Mouse (Mus musculus) hindbrain, embryonic 16.5 days (tissue): Measurements from ENCODE around the gene Apbb2. TPM values are rescaled to one million over a fixed set of nuclear protein-coding genes. Genes with fewer than 3 reads are reported as not detected.

Experiments used
- ATAC-seq: fragments of 200-750 bp; cut with Nextera tagmentation; 2 replicates; pipeline ENCODE4 v1.8.0; 2017; ENCODE audit warnings: moderate TSS enrichment, moderate library complexity
- H3K27ac ChIP-seq: fragments of 300-500 bp; sonication (generic); 2 replicates; pipeline ENCODE4 v1.5.1; 2014; ENCODE audit warnings: low read depth, mild to moderate bottlenecking, control low read depth, low read length, moderate library complexity
- H3K27me3 ChIP-seq: fragments of 300-500 bp; sonication (generic); replicated peaks from 2 replicates; pipeline ENCODE4 v1.6.1; 2014; ENCODE audit warnings: low read length; ENCODE audit not compliant: control insufficient read depth, insufficient read depth
- H3K36me3 ChIP-seq: fragments of 300-500 bp; sonication (generic); 2 replicates; pipeline ENCODE4 v1.6.1; 2014; ENCODE audit warnings: mild to moderate bottlenecking, low read length, moderate library complexity, mixed read lengths; ENCODE audit not compliant: control insufficient read depth, insufficient read depth
- H3K4me1 ChIP-seq: fragments of 300-500 bp; sonication (generic); 2 replicates; pipeline ENCODE4 v1.6.1; 2014; ENCODE audit warnings: low read depth, low read length; ENCODE audit not compliant: control insufficient read depth, insufficient read depth
- H3K4me2 ChIP-seq: fragments of 300-500 bp; sonication (generic); 2 replicates; pipeline ENCODE4 v1.6.1; 2014; ENCODE audit warnings: mild to moderate bottlenecking, low read length, control low read depth, moderate library complexity
- H3K4me3 ChIP-seq: fragments of 300-500 bp; sonication (generic); 2 replicates; pipeline ENCODE4 v1.5.1; 2014; ENCODE audit warnings: mild to moderate bottlenecking, low read length, control low read depth, moderate library complexity
- H3K9ac ChIP-seq: fragments of 300-500 bp; sonication (generic); 2 replicates; pipeline ENCODE4 v1.6.1; 2014; ENCODE audit warnings: low read depth, mild to moderate bottlenecking, control low read depth, low read length, moderate library complexity
- H3K9me3 ChIP-seq: fragments of 300-500 bp; sonication (generic); 2 replicates; pipeline ENCODE4 v1.6.1; 2014; ENCODE audit warnings: mild to moderate bottlenecking, low read length, moderate library complexity; ENCODE audit not compliant: control insufficient read depth
- WGBS: fragments of 180-500 bp; shearing (Covaris S2); extraction: QIAGEN DNeasy Blood & Tissue Kit; methylation state at CpG from one replicate; pipeline ENCODE4 v1.1.7; 2014; 5-methylcytosine and 5-hydroxymethylcytosine counted together
- polyA plus RNA-seq: library from polyadenylated mRNA; unstranded; fragments of >200 nt; fragmentation: Nextera tagmentation; extraction: Ambion mirVana; gene quantifications from 2 replicates; pipeline ENCODE4 v1.2.1, GENCODE M21; 2015

Gene Apbb2
- polyA plus RNA-seq, 1 experiment from 2014 or later = 97.0 TPM

DNA sequence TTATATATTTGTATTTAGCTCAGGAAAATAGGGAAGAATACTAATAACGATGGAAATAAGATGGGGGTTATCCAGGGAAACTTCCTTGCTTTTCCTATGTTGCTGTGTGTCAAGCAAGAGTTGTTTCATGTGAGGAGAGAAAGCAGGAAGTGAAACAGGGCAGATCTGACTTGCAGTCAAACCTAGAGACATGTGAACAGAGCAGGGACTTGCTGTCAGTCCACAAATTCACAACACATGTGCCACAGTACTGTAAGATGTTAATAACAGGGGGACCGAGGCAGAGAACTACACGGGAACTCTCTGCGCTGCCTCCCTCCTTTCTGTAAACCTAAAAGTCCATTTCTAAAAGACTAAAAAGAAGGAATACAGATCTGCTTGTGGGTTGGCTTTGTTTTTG, 93.6 kb downstream of the Apbb2 start:
- H3K27me3 ChIP-seq = no peaks in the 10 kb centered on the region
- no peak overlapping the region for H3K27ac ChIP-seq
- no peak overlapping the region for H3K4me3 ChIP-seq
- no peaks in the 10 kb centered on the region for H3K9me3 ChIP-seq
- H3K9ac ChIP-seq = no peak overlapping the region
- H3K36me3 ChIP-seq = no peaks in the 10 kb centered on the region
- ATAC-seq = no peak
- no peak overlapping the region for H3K4me2 ChIP-seq
- no peaks in the 10 kb centered on the region; the same call in 1 of the 2 replicates for H3K4me1 ChIP-seq
- 66% methylated on average over 4 of the region's 4 CpGs for WGBS

DNA sequence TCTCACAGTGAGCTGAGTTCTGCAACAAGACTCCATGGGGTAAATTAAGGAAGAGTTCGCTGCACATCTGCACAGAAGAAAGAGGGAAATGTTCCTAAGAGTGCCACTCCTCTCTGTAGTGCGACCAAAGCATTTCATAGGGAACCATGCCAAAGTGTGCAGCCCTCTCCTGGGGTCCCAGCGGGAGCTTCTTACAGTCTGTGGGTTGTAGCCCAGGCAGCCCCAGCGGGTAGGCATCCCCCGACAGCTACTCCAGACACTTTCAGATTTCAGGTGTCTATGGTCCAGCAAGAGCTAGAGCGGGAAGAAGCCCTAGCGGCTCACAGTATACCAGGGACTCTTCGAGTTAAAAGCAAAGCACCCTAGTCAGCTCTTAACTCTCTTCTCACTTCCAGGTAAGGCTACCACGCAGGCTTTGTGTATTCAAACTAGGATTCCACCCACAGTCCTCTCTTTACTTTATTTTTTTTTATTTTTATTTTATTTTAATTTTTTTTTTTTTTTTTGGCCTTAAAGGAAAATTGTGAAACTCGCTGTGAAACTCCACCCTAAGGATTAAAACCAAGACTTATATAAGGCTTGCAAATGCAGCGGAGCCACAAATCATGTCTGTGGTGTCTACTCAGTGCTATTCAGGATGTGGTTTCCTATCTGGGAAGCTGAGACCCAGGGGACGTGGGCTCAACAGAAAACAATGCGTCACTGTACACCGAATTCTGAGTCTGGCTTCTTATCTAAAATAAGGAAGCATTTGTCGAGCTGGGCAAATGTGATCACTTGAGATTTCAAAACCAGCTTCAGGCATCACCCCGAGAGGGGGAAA, 94.7 kb downstream of the Apbb2 start:
- no peaks in the 10 kb centered on the region for H3K36me3 ChIP-seq
- no peak for ATAC-seq
- H3K4me1 ChIP-seq = no peaks in the 10 kb centered on the region; the same call in 1 of the 2 replicates
- H3K27ac ChIP-seq = no peak overlapping the region
- no peak overlapping the region for H3K9ac ChIP-seq
- no peak overlapping the region for H3K4me3 ChIP-seq
- no peak overlapping the region for H3K4me2 ChIP-seq
- H3K27me3 ChIP-seq = no peaks in the 10 kb centered on the region
- 59% methylated on average over 16 of the region's 16 CpGs for WGBS
- H3K9me3 ChIP-seq = no peaks in the 10 kb centered on the region

DNA sequence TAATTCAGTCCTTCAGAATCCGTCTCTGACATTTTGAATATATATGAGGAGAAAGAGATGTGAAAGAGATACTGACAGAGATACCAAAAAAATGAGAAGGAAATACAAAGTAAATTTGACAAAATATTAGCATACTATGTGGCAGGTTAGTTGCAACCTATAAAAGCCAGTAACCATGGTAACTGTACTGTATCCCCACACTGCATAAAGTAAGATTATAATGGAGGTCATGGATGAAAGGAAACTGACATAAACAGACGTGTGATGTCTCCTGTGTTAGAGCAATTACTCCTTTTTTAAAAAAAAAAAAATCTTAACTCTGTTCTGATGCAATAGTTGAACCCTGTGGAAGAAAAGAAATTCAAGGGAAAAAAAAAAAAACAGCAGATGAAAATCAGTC, 97.3 kb downstream of the Apbb2 start:
- Histone ChIP-seq H3K36me3 (no peaks in the 10 kb centered on the region), H3K4me3 (no peak overlapping the region), H3K9ac (no peak overlapping the region), H3K4me1 (no peaks in the 10 kb centered on the region), H3K4me2 (no peak overlapping the region), H3K27me3 (no peaks in the 10 kb centered on the region), H3K9me3 (no peaks in the 10 kb centered on the region), H3K27ac (no peak overlapping the region)
- ATAC-seq = no peak
- 60% methylated on average over 2 of the region's 2 CpGs for WGBS

DNA sequence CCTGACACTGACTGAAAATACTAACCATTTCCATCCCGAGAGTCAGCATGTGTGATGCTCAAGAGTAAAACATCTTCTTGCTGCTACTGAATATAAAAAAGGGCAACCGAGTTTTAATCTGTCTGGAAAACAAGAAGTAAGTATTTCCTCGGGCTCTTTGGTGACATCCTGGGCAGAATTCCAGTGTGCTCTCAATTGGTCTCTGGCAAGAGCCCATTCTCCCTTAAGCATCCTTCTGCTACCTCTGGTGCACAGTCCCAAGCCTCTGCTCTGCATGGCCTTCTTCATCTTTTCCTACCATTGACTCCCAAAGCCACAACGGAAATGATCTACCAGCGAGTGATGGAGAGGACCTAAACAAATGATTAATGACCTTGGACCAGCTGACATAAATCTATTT, 99.1 kb downstream of the Apbb2 start:
- Histone ChIP-seq H3K4me3 (no peak overlapping the region), H3K4me2 (no peak overlapping the region), H3K27ac (no peak overlapping the region), H3K36me3 (no peaks in the 10 kb centered on the region), H3K27me3 (no peaks in the 10 kb centered on the region), H3K4me1 (no peaks in the 10 kb centered on the region), H3K9me3 (no peaks in the 10 kb centered on the region), H3K9ac (no peak overlapping the region)
- no peak for ATAC-seq
- WGBS = 60% methylated on average over 5 of the region's 5 CpGs

DNA sequence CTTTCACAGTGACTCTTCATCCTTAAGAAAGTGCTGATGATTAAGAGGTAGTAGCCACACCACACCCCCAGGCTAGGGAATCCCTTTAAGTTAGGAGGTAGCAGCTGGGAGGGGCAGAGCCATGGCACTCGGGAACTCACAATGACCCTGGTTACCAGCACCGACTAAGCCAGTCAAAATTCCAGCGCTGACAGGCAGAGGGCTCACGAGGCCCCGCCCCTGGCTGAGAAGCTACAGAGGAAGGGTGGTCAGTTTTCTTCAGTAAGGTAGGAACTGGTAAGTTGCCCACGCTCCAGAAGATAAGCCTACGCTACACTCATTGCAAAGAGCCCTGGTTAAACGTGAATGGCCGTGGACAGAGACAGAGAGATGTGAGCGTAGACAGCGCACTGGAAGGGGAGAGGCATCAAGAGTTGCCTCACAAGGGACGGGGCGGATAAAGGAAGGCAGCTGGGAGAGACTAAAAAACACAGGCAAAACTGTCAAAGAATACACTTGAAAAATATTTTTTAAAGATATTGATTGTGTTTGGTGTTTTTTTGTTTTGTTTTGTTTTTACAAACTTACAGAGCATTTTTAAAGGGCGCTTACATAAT, 100.1 kb downstream of the Apbb2 start:
- no peaks in the 10 kb centered on the region for H3K27me3 ChIP-seq
- no peak overlapping the region for H3K4me2 ChIP-seq
- no peaks in the 10 kb centered on the region for H3K4me1 ChIP-seq
- H3K9me3 ChIP-seq = no peaks in the 10 kb centered on the region
- no peak overlapping the region for H3K27ac ChIP-seq
- 54% methylated on average over 14 of the region's 14 CpGs for WGBS
- no peak; the same call in 1 of the 2 replicates for ATAC-seq
- H3K9ac ChIP-seq = no peak overlapping the region
- H3K4me3 ChIP-seq = no peak overlapping the region
- no peaks in the 10 kb centered on the region for H3K36me3 ChIP-seq

DNA sequence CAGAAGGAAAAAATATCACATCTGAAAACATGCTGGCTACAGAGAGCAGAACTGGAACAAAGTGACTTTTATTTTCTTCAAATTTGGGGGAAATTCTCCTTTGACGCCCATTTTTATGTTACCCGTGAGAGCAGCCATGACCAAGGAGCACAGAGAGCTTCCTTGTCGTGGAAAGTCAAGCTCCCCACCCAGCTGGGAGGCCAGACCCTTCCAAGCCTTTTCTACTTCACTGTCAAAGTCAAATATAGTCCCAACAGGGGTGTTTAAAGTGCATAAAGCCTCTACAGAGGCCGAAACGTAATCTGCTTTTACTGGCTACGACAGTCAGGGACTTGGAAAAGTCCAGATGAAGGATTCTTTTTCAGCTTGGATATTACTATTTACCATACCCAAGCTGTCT, 101.1 kb downstream of the Apbb2 start:
- Histone ChIP-seq H3K27me3 (no peaks in the 10 kb centered on the region), H3K4me3 (no peak overlapping the region), H3K4me2 (no peak overlapping the region), H3K36me3 (no peaks in the 10 kb centered on the region), H3K4me1 (no peaks in the 10 kb centered on the region), H3K27ac (no peak overlapping the region), H3K9me3 (no peaks in the 10 kb centered on the region), H3K9ac (no peak overlapping the region)
- no peak for ATAC-seq
- 71% methylated on average over 6 of the region's 6 CpGs for WGBS

DNA sequence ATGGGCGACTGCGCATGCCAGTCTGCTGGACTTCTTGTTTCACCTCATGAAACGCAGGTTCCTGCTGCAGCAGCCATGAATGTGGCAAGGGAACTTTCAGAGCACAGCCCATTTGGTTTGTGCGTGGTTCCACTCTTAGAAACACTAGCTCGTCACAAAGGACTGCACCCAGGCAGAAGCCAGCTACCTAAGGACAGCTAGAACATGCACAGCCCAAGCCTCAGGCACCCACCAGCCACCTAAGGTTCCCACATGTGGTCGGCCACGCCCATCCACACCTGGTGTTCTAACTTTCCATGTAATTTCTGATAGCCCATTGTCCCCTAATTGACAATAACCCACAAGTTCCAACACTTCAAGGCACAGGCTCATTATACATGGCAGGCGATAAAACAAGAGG, 102.3 kb downstream of the Apbb2 start:
- no peak for ATAC-seq
- H3K9me3 ChIP-seq = no peaks in the 10 kb centered on the region
- H3K27me3 ChIP-seq = no peaks in the 10 kb centered on the region
- no peak overlapping the region for H3K27ac ChIP-seq
- H3K4me2 ChIP-seq = no peak overlapping the region
- H3K9ac ChIP-seq = no peak overlapping the region
- H3K4me3 ChIP-seq = no peak overlapping the region
- no peaks in the 10 kb centered on the region for H3K36me3 ChIP-seq
- no peaks in the 10 kb centered on the region for H3K4me1 ChIP-seq
- WGBS = 93% methylated on average over 8 of the region's 8 CpGs

DNA sequence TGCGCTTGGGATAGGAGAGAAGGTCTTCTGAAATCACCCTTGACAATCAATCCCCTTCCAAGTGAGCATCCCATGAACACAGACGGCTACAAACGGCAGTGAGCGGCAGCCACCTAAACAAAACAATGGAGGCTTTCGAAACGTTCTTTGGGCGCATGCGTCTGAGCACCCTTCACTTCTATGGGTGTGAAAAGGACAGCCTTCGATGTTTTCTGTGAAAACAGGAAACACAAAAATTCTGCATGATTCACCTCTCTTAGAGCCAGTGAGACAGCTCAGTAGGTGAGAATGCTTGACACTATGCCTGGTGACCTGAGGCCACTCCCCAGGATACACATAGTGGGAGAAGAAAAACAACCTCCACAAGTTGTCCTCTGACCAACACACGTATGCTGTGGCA, 103.3 kb downstream of the Apbb2 start:
- no peak overlapping the region for H3K9ac ChIP-seq
- no peaks in the 10 kb centered on the region for H3K4me1 ChIP-seq
- 88% methylated on average over 10 of the region's 10 CpGs for WGBS
- no peak overlapping the region for H3K4me2 ChIP-seq
- no peaks in the 10 kb centered on the region for H3K36me3 ChIP-seq
- no peaks in the 10 kb centered on the region for H3K27me3 ChIP-seq
- no peak for ATAC-seq
- no peak overlapping the region for H3K4me3 ChIP-seq
- H3K27ac ChIP-seq = no peak overlapping the region
- no peaks in the 10 kb centered on the region for H3K9me3 ChIP-seq

DNA sequence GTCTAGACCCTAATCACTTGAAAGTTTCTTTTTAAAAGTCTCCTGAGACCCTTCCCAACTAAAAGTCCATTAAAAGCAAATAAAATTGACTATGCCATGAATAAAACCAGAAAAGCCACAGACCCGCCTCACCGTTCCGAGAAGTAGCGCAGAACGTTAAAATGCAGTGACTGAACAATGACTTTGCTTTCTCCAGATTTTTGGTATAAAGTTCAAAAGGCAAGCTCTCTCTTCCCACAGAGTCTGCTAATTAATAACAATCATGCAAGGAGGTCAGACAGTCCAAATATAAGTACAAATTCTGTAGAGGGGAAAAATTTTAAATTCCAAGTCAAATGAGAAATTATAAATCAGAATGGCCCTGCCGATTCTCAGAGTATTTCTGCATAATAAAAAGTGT, 103.9 kb downstream of the Apbb2 start:
- no peaks in the 10 kb centered on the region for H3K36me3 ChIP-seq
- no peak overlapping the region for H3K4me2 ChIP-seq
- no peaks in the 10 kb centered on the region for H3K27me3 ChIP-seq
- no peak overlapping the region for H3K4me3 ChIP-seq
- H3K9me3 ChIP-seq = no peaks in the 10 kb centered on the region
- no peak overlapping the region for H3K9ac ChIP-seq
- no peak overlapping the region for H3K27ac ChIP-seq
- ATAC-seq = no peak
- H3K4me1 ChIP-seq = no peaks in the 10 kb centered on the region
- WGBS = 75% methylated on average over 6 of the region's 6 CpGs
